Mouse (Mus musculus) cerebellum, adult 2 months (tissue): ENCODE measurements around the gene Pde3a.

Experiments
- CTCF ChIP-seq: fragments of 200-500 bp; IDR thresholded peaks from 2 replicates; pipeline ENCODE4 v1.5.1; 2011; ENCODE audit warnings: low read depth, mild to moderate bottlenecking, control low read depth, low read length, moderate library complexity, borderline replicate concordance; ENCODE audit not compliant: insufficient read depth
- POLR2A ChIP-seq: fragments of 200-500 bp; IDR thresholded peaks from 2 replicates; pipeline ENCODE4 v1.6.1; 2011; ENCODE audit warnings: low read length, control low read depth, borderline replicate concordance; ENCODE audit not compliant: insufficient read depth

DNA sequence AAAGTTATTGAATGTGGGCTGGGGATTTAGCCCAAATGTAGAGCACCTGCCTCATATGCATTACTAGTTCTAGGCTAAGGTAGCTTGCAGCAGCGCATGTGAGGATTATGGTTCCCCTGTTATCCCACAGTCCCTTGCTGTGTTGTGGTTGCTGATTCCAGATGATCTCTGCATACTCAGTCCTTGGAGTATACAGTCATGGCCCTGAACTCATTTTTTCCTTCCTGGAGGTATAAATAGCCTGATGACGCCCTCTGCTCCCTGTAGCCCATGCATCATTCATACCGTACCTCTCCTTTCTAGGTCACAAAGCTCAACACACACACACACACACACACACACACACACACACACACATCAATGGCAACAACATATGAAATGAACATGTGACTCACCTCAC is 72.2 kb downstream of the Pde3a start:
- TF ChIP-seq CTCF (no peak), POLR2A (no peak)
